Mouse (Mus musculus): ENCODE data around the gene Senp7.
"Not testable (repeated sequence)": the region's sequence is repeated elsewhere in the genome, so short reads cannot be mapped to it uniquely, and the experiment has no call there.

Gene Senp7

DNA sequence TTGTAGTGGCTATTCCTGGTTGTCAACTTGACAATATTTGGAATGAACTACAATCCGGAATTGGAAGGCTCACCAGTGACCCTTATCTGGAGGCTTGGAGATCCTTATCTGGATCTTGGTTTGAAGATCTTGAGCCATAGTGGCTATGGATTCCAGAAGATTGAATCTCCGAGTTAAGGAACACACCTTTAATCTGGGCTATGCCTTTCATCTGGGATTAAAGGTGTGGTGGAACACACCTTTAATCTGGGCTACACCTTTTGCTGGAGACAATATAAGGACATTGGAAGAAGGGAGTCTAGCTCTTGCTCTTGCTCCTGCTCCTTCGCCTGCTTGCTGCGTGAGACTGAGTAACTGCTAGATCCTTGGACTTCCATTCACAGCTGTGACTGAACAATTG is at the start of gene Senp7:
Gene Senp7 (plus strand): TSS at position 301 of the 400 bp plus-strand sequence.
- DNase-seq: not testable (repeated sequence)

DNA sequence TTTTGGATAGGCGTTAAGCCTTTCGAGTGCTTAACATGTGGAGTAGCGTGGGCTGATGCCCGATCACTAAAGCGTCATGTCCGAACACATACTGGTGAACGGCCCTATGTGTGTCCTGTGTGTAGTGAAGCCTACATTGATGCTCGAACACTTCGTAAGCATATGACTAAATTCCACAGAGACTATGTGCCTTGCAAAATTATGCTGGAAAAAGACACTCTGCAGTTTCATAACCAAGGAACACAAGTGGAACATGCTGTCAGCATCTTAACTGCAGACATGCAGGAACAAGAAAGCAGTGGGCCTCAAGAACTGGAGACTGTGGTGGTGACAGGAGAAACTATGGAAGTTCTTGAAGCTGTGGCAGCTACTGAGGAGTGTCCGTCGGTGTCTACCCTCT is 41.3 kb upstream of the Senp7 start:
- no peak for DNase-seq

GRCm38 (mm10) chr16:56008862-56009261 is 39.3 kb upstream of the Senp7 start:
- DNase-seq: no peak

GRCm38 (mm10) chr16:56012789-56013743 is 35.1 kb upstream of the Senp7 start:
- no peak for DNase-seq

- DNase-seq: no peak
Observed at GRCm38 (mm10) chr16:56014076-56014475, 34.1 kb upstream of the Senp7 start.

- DNase-seq: no peak
Observed at GRCm38 (mm10) chr16:56019660-56020059, 28.5 kb upstream of the Senp7 start.

DNA sequence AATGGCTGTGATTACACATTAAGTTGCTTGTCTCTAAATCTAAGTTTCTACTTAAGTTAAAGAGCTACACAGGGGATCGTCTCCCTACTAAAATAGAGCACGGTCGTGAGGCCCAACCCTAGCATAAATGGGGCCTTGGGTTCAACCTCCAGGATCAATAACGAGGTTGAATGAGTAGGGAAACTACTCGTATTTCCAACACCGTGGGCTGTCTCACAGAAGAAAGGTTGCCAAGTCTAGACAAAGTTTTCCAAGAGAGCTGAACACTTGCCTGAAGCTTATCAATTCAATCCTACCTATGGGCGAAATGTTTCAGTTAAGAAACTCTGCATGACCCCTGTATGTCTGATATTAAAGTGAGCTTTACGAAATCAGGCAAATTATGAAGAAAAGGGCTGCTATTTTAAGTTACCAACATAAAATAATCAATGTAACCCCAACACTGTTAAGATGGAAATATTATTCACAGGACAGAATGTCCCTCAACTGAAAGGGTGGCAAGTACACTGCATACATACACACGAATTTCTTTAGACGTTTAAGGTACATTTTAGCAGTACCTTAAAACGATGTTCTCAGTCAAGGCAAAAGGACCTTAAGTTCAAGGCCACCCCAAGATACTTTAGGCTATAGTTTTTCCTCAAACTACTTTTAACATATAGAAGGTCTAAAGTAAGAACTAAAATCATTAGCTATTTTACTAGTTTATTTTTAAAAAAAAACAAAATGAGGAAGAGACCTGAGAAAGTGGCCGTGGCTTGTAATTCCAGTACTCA is 20.1 kb upstream of the Senp7 start:
- DNase-seq: no peak

DNA sequence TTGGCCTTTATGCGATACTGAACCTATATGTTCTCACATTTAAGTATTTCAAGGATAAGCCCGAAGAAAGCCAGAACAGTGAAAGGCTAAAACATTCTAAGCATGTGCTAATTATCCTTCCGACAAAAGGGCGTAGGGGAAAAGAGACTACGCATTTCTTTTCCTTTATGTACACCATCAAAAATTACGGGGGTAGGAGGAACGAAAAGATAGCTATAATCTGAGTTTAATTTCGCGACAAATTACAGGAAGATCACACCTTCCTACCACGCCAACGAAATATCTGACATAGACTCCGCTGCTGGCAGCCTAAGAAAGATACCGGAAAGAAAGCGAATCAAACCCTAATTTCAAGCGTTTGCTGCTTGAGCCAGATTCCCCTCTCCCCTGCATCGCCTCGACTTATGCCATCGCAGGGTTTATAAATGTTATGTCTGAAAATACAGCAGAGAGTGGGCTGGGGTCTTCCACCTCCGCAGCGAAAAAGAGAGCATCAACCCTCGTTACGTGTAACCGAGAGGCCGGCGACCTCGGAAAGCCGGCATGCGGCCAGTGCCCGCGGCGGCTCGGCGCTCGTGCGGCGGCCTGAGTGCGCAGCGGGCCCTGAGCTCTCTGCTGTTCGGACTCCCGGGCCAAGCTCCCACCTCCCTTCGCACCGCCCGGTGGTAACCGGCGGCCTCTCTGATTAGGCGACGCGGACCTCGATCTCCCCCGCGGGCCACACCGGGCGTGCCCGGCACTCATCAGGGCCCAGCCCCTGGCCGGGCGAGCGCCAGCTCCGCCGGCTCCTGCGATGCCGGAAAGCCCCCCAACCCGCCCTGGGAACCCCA is 19.2 kb upstream of the Senp7 start:
- peak; percentile 60 to 88 for DNase-seq

GRCm38 (mm10) chr16:56029661-56030082 is 18.5 kb upstream of the Senp7 start, which contains the start of gene Pcnp:
Gene Pcnp (minus strand): TSS chr16:56029739.
- peak; percentile 98 to 99 for DNase-seq

DNA sequence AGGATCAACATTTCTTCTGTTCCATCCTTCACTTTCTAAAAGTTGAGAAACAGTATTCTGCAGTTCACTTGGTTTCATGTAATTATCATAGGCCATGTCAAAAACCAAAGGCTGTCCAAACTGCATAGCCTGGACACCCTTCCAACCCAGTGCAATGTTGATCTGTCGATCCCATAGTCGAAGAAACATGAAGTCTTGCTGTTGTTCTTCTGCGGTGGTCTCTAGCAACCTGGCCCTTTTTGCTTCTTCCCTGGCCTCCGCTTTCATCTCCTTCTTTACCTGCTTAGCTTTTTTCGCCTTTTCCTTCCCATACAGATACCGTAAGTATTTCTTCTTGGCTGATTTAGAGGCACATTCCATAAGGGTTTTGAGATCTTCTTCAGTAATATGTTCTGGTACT is 13.6 kb upstream of the Senp7 start:
- DNase-seq: no peak

DNA sequence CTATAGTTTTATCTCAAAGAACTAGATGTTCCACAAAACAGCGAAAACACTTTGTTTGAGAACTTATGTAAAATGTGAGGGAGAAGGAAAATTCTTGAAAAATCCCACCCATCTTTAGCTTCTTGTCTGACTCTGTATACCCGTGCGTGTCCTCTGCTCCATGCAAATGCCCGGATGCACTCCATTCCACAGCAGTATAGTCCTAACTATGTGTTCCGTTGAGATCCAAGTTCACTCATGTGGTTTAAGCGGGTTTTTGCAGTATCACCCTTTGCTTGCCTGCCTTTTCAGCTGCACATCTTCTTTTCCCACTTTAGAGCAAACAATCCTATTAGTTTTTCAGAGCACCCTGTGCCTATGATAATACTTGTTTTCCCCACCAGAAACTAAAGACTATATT is 11.6 kb upstream of the Senp7 start:
- DNase-seq: no peak

GRCm38 (mm10) chr16:56037138-56038010 is 10.8 kb upstream of the Senp7 start, which contains the start of gene Trmt10c:
Gene Trmt10c (minus strand): TSS chr16:56037819.
- peak; percentile 96 for DNase-seq

- DNase-seq: no peak
Observed at GRCm38 (mm10) chr16:56038090-56038489, 10.0 kb upstream of the Senp7 start.

- DNase-seq: no peak
Observed at GRCm38 (mm10) chr16:56055911-56056310, 7.8 kb downstream of the Senp7 start.

- no peak for DNase-seq
Observed at GRCm38 (mm10) chr16:56056944-56057590, 8.9 kb downstream of the Senp7 start.

DNA sequence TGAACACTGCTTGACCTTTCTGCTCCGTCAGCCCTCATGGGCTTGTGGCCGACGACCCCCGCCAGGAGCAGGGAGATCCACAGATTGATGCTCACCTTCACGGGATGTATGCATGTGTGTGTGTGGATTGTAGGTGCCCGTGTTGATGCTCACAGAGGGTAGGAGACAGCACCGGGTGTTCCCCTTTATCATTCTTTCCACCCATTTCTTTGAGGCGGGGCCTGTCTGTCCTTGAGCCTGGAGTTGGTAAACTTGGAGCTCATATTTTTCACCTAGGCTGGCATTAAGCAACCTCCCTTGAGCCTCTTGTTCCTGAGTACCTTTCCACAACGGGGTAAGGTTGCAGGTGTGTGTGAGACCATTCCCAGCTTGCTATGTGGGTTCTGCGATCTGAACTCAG is 10.0 kb downstream of the Senp7 start:
- DNase-seq: no peak

DNA sequence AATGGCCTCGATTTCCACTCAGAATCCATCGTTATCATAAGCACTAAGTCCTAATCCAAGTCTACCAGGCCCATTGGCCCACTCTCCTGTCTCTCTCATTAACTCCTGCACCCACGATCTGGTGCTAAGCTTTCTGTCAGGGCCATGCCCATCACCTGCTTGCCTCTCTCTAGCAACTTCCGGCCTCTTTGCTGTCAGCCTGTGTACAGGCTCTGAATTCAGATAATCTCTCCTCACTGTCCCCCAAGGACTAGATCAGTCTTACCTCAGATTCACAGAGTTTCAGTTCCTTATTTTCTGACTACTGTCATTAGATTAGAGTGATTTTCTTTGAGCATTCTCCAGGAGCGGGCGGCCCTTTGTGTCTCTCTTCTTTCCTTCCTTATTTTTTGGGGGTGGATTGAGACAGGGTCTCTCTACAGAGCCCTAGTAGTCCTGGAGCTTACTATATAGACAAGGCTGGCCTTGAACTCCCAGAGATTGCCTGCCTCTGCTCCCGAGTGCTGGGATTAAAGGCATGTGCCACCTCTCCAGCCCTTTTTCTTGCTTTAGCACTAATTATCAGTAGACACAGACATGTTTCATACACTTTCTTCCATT is 14.0 kb downstream of the Senp7 start:
- DNase-seq: no peak

DNA sequence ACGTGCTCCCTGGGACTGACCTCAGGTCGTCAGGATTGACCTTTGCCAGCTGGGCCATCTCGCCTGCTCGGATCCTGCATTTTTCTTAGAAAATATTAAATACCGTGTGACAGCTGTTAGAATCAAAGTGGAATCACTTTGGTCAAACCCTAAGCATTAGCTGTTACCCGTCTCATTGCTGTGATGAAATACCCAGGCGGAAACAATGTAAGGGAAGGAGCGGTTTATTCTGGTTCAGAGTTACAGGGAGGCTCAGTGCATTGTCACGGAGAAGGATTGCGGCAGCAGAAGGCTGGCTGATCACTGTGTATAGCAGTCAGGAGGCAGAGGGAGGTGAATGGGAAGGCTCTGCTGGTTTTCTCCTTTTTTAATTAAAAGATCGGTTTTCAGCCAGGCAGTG is 14.8 kb downstream of the Senp7 start:
- DNase-seq: no peak

GRCm38 (mm10) chr16:56064334-56064990 is 16.3 kb downstream of the Senp7 start:
- DNase-seq: peak; percentile 54 to 74

DNA sequence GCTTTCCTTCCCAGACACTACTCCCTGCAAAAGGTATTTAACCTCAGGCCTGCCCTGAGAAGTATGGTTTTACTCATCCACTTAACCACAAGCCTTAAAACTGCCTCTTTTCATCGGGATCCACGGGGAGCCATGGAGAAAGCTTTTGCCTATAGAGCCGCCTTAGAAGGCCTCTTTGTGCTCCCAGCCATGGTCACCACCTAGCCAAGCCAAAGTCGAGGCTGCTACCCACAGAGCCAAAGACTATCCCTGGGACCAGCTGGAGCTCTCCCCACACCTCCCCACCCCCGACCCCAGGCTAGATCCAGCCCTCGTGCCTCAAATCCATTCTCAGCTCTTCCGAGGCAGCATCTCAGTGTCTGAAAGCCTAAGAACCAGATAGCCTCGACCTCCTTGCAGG is 18.0 kb downstream of the Senp7 start:
- no peak for DNase-seq

All from kidney, postnatal 25 days (tissue).